Mouse (Mus musculus): Measurements from ENCODE around the gene Atp6v0c. TPM values are rescaled to one million over a fixed set of nuclear protein-coding genes. Genes with fewer than 3 reads are reported as not detected.

The Atp6v0c gene
- polyA plus RNA-seq, 1 experiment from 2014 or later: 445 TPM

DNA sequence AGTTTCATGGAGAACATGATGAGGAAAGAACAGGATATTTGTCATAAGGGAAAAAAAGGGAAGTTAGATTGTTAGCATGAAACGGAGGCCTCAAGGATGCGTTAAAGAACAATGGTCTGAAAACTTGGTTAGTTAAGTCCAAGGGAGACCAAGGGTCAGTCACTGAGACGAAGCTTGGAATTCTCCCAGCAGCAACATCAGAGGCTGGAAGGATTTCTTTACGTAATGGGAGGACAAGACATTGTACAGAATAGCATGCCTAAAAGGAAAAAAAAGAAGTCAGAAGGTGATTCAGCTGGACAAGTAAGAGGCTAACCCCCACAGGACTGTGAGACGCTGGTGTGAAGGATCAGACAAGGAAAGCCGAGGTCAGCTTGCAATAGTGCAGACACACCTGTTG, 2.4 kb downstream of the Atp6v0c start:
- Histone ChIP-seq H3K27me3 (ENCODE audit: insufficient read depth, low read length) (no peaks in the 10 kb centered on the region), H3K9me3 (ENCODE audit: low read length) (no peaks in the 10 kb centered on the region), H3K4me3 (ENCODE audit: low read depth, low read length) (peak overlapping the region; percentile 89; the same call in 1 of the 2 replicates), H3K4me2 (ENCODE audit: low read depth, low read length) (peak overlapping the region; percentile 83), H3K36me3 (replicated peaks; ENCODE audit: insufficient read depth, low read length) (peaks cover 23% of the 10 kb centered on the region), H3K9ac (replicated peaks) (no peak overlapping the region; the same call in 1 of the 2 replicates), H3K27ac (ENCODE audit: low read depth) (peak overlapping the region; percentile 96), H3K4me1 (ENCODE audit: insufficient read depth) (peaks cover 46% of the 10 kb centered on the region)
- ATAC-seq: no peak
- WGBS (ENCODE audit: insufficient replicate concordance): 57% methylated on average over 6 of the region's 6 CpGs
- no peak for DNase-seq
- TF ChIP-seq EP300 (IDR thresholded peaks at IDR 0.05; ENCODE audit: low read depth) (no peak), CTCF (IDR thresholded peaks at IDR 0.05; ENCODE audit: low read depth) (no peak)

DNA sequence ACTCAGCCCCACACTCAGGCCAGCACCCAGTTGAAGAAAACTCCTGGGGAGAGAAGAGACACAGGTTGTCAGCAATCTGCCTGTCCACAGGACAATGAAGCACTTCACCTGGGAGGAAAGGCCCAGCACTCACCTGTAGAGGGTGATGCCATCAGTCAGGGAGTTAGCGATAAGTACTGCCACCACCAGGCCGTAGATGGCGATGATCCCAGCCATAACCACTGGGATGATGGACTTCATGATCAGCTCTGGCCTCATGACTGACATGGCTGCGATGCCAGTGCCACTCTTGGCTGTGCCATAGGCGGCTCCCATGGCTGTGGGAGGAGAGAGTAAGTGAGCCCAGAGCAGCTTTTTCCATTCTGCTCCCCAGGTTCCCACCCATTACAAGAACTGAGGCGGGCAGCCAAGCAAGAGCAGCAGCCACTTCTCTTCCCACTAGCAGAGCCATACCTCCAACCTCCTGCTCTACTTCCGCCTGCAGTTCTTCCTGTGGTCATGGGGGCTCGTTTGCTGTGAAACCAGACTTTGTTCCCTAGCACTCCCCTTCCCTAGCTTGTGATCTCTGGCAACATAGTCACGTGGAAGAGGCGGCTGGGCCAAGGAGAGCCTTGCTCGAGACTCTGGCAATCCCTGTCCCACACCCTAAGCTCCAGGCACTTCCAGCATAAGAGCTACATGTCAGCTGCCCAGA, 4.8 kb downstream of the Atp6v0c start:
- Histone ChIP-seq H3K9ac (replicated peaks) (no peak overlapping the region), H3K9me3 (ENCODE audit: low read length) (no peaks in the 10 kb centered on the region), H3K36me3 (replicated peaks; ENCODE audit: insufficient read depth, low read length) (peaks cover 23% of the 10 kb centered on the region), H3K4me2 (ENCODE audit: low read depth, low read length) (no peak overlapping the region), H3K27ac (ENCODE audit: low read depth) (peak overlapping the region; percentile 65; the same call in 1 of the 2 replicates), H3K4me1 (ENCODE audit: insufficient read depth) (peaks cover 38% of the 10 kb centered on the region), H3K27me3 (ENCODE audit: insufficient read depth, low read length) (no peaks in the 10 kb centered on the region), H3K4me3 (ENCODE audit: low read depth, low read length) (no peak overlapping the region)
- DNase-seq: no peak
- ATAC-seq: no peak
- 68% methylated on average over 11 of the region's 11 CpGs for WGBS (ENCODE audit: insufficient replicate concordance)
- TF ChIP-seq CTCF (IDR thresholded peaks at IDR 0.05; ENCODE audit: low read depth) (peak; percentile 24; the same call in 1 of the 2 replicates), EP300 (IDR thresholded peaks at IDR 0.05; ENCODE audit: low read depth) (no peak)

DNA sequence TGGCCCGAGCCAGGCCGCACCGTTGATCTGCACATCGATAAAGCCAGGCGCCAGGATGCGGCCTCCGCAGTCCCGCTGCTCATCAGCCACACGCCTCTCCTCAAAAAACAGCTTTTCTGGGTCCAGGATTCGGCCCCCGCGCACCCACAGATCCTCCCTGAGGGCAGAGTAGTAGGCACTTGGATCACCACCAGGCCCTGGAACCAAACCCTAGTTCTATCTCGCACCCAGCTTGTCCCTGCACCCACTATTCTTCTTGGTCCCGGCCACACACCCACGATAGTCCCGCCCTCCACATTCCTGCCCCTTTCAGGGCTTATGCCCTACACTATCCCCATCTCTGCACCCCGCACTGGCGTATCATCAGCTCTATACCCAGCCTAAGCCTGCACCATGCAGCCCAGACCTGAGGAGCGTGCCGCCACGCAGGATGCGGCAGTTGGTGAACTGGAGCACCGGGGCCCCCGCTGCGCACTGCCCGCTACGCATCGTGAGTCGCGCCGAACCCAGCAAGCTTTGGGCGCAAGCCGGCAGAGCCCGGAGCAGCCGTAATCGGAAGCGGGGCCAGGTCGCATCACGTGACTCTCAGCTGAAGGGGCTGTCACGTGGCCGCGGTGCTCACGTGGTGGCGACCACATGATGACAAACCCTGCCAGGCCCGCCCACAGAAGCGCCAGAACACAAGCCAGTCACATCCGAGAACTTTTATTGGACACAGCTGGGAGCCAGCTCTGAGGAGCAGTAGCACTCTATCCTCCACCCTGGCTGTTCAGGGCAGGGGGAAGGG, 6.1 kb downstream of the Atp6v0c start, which contains the start of gene Amdhd2:
Gene Amdhd2, minus strand, starts transcription at position 591 of the 787 bp plus-strand sequence.
- ATAC-seq (peak; percentile 82), DNase-seq (peak; percentile 97)
- Histone ChIP-seq H3K9ac (replicated peaks) (peak within 1 kb of the TSS; percentile 73), H3K4me2 (ENCODE audit: low read depth, low read length) (peak within 1 kb of the TSS; percentile 92), H3K9me3 (ENCODE audit: low read length) (no peaks in the 10 kb centered on the region), H3K4me1 (ENCODE audit: insufficient read depth) (peaks cover 38% of the 10 kb centered on the region), H3K27ac (ENCODE audit: low read depth) (peak within 1 kb of the TSS; percentile 86), H3K36me3 (replicated peaks; ENCODE audit: insufficient read depth, low read length) (peaks cover 23% of the 10 kb centered on the region), H3K27me3 (ENCODE audit: insufficient read depth, low read length) (no peaks in the 10 kb centered on the region), H3K4me3 (ENCODE audit: low read depth, low read length) (peak within 1 kb of the TSS; percentile 59)
- TF ChIP-seq EP300 (IDR thresholded peaks at IDR 0.05; ENCODE audit: low read depth) (peak; percentile 67; the same call in 1 of the 2 replicates), CTCF (IDR thresholded peaks at IDR 0.05; ENCODE audit: low read depth) (no peak)
- 1% methylated on average over 47 of the region's 47 CpGs for WGBS (ENCODE audit: insufficient replicate concordance)

DNA sequence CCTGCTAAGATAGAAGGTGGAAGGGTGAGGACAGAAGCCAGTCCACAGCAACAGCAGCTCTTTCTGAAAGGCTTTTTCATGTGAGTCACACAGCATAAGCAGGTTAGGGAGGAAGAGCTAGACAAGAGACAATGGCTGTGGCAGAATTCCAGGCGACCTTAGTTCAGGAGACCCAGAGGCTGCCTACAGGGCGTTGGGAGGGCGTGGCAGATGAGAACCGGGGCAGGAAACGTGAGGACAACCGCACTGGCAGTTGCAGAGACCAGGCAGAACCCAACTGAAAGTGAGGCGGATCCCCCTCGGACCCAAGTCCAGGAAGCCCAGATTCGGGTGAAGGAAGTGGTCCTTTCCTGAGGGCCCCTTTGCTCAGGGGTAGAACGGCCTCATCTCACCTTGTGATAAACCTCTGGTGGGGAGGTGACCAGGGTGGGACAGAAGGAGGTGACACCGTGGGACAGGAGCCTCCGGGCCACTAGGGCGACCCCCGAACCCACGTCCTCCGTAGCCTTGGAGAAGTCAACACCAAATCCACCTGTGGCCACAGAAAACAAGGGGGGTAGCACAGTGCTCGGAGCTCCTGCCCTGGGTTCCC, 6.8 kb downstream of the Atp6v0c start:
- H3K4me3 ChIP-seq (ENCODE audit: low read depth, low read length): peak overlapping the region; percentile 59
- no peaks in the 10 kb centered on the region for H3K27me3 ChIP-seq (ENCODE audit: insufficient read depth, low read length)
- no peak for TF ChIP-seq CTCF (IDR thresholded peaks at IDR 0.05; ENCODE audit: low read depth)
- no peak for TF ChIP-seq EP300 (IDR thresholded peaks at IDR 0.05; ENCODE audit: low read depth)
- H3K9me3 ChIP-seq (ENCODE audit: low read length): no peaks in the 10 kb centered on the region
- peak overlapping the region; percentile 73 for H3K9ac ChIP-seq (replicated peaks)
- peaks cover 32% of the 10 kb centered on the region for H3K4me1 ChIP-seq (ENCODE audit: insufficient read depth)
- peak; percentile 74 for DNase-seq
- peaks cover 22% of the 10 kb centered on the region for H3K36me3 ChIP-seq (replicated peaks; ENCODE audit: insufficient read depth, low read length)
- 6% methylated on average over 17 of the region's 17 CpGs for WGBS (ENCODE audit: insufficient replicate concordance)
- H3K27ac ChIP-seq (ENCODE audit: low read depth): peak overlapping the region; percentile 86
- peak overlapping the region; percentile 92 for H3K4me2 ChIP-seq (ENCODE audit: low read depth, low read length)
- ATAC-seq: peak; percentile 24

DNA sequence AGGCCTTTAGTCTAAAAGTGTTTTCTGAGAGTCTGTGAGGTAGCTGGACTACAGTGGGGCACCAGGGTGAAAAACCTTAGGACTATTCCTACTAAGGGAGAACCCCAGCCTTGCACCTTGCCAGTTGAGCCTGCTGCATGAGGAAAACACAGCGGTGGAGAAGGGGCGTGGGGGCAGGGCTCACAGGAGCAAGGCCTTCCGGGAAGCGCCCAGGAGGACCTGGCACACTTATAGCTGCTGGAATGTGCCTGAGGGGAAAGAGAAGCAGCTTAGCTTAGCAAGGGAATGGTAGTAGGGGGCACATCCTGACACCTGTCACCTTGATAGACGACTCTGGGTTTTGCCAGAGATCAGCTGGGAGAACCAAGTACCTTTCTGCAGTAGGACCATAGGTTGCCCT, 8.0 kb downstream of the Atp6v0c start:
- ATAC-seq: no peak
- Histone ChIP-seq H3K9me3 (ENCODE audit: low read length) (no peaks in the 10 kb centered on the region), H3K9ac (replicated peaks) (no peak overlapping the region), H3K4me3 (ENCODE audit: low read depth, low read length) (no peak overlapping the region), H3K4me1 (ENCODE audit: insufficient read depth) (peaks cover 23% of the 10 kb centered on the region), H3K4me2 (ENCODE audit: low read depth, low read length) (no peak overlapping the region), H3K36me3 (replicated peaks; ENCODE audit: insufficient read depth, low read length) (peaks cover 14% of the 10 kb centered on the region), H3K27ac (ENCODE audit: low read depth) (no peak overlapping the region), H3K27me3 (ENCODE audit: insufficient read depth, low read length) (no peaks in the 10 kb centered on the region)
- 79% methylated on average over 5 of the region's 5 CpGs for WGBS (ENCODE audit: insufficient replicate concordance)
- no peak for TF ChIP-seq EP300 (IDR thresholded peaks at IDR 0.05; ENCODE audit: low read depth)
- TF ChIP-seq CTCF (IDR thresholded peaks at IDR 0.05; ENCODE audit: low read depth): no peak
- DNase-seq: no peak

DNA sequence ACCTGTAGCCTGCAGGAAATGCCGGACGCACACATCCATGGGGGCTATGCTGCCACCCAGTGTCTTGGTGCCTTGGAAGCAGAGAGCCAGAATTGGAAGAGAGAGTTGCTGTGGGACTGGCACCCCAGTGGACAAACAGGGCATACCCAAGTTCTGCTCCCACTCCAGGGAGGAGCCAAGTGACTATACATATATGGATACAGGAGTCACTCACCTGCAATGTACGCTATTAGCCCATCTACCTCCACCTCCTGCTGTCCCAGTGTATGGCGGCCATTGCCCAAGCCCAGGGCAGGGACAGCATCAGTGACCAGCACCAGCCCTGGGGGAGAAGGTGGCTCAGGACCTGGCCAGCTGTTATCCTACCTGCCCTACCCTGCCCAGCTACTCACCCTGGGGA, 12.0 kb downstream of the Atp6v0c start:
- Histone ChIP-seq H3K4me3 (ENCODE audit: low read depth, low read length) (no peak overlapping the region), H3K4me2 (ENCODE audit: low read depth, low read length) (no peak overlapping the region), H3K4me1 (ENCODE audit: insufficient read depth) (peaks cover 24% of the 10 kb centered on the region), H3K27me3 (ENCODE audit: insufficient read depth, low read length) (no peaks in the 10 kb centered on the region), H3K36me3 (replicated peaks; ENCODE audit: insufficient read depth, low read length) (peaks cover 6% of the 10 kb centered on the region), H3K27ac (ENCODE audit: low read depth) (no peak overlapping the region), H3K9me3 (ENCODE audit: low read length) (no peaks in the 10 kb centered on the region), H3K9ac (replicated peaks) (no peak overlapping the region)
- DNase-seq: no peak
- no peak for TF ChIP-seq CTCF (IDR thresholded peaks at IDR 0.05; ENCODE audit: low read depth)
- TF ChIP-seq EP300 (IDR thresholded peaks at IDR 0.05; ENCODE audit: low read depth): no peak
- WGBS (ENCODE audit: insufficient replicate concordance): 91% methylated on average over 4 of the region's 4 CpGs
- no peak for ATAC-seq
